Mouse (Mus musculus): ENCODE results near the gene Ccnd3.

- TF ChIP-seq CTCF (conservative IDR thresholded peaks at IDR 0.05; ENCODE audit: low read length) (no peak), NANOG (IDR thresholded peaks at IDR 0.05; ENCODE audit: borderline replicate concordance, low read length) (no peak), POU5F1 (IDR thresholded peaks at IDR 0.05; ENCODE audit: borderline replicate concordance, low read length) (no peak)
These were observed 19.2 kb downstream of the Ccnd3 start for GRCm38 (mm10) chr17:47524055-47524454.

Measured in E14TG2a.4 (cell line).